Mouse (Mus musculus) left cerebral cortex, postnatal 14 days (tissue): ENCODE measurements around the gene Efna4. TPM values are rescaled to one million over a fixed set of nuclear protein-coding genes. Genes with fewer than 3 reads are reported as not detected.

Source experiments
- DNase-seq, 2 experiments: peaks; one replicate each; pipeline ENCODE4 v3.0.0; 2021 to 2022; ENCODE audit warnings: low spot score in 2 of 2, mixed read lengths in 1 of 2
- intact Hi-C: fragments of 180-260 bp; cut with DNase I; formaldehyde crosslinking; loops from one replicate; pipeline ENCODE4 v1.15.1; 2025
- total RNA-seq, 2 experiments: library from RNA; stranded (reverse); gene quantifications; 2 replicates each; pipeline ENCODE4 v1.2.3; 2021

Gene Efna4
- total RNA-seq, 2 experiments from 2014 or later = 0.29 to 0.61 TPM

DNA sequence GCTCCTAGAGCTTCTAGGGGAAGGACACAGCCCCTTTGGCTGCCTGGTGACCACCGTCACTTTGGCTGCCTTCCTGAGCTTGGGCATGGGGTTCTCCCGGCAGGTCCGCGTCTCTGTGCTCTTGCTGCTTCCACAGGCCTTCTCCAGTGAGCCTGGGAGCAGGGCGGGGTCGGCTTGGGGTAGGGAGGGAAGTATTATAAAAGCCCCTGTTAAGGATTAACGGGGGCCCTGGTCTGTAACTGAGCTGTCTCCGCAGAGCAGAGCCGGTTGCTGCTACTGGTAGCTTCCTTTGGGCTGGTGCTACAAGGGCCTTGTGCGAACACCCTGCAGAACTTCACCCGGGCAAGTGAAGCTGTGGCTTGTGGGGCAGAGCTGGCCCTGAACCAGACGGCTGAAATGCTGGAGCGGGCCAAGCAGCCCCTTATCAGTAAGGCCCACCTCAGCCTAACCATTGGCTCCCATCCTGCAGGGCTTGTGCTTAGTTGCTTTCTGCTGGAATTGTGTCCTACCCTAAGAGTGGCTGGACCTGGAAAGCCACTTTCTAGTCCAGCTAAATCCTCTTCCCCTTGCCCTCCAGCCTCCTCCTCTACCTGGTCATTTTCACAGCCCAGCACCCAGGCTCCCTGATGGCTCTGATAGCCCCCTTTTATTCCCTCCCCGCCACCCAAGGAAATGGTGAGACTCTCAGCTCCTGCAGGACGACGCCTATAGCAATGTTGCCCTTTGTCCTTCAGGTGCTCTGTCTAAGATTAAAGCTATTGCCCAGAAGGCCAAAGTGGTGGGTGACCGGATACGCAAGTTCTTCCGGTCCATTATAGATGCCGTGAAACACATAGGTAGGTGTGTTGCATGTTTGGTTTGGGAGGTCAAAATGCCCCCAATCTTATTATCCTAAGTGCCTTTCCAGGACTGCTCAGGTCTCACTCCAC lies 27.9 kb upstream of the Efna4 start:
- no peak for DNase-seq
- intact Hi-C loops = no loop called here

- intact Hi-C loops = no loop called here
- DNase-seq = no peak
Observed at GRCm38 (mm10) chr3:89365153-89365485, 27.3 kb upstream of the Efna4 start, which contains the start of gene Dcst1. Dcst1 (minus strand) TSS chr3:89365253.

GRCm38 (mm10) chr3:89364631-89365030 lies 26.8 kb upstream of the Efna4 start:
- intact Hi-C loops = no loop called here
- DNase-seq = no peak

DNA sequence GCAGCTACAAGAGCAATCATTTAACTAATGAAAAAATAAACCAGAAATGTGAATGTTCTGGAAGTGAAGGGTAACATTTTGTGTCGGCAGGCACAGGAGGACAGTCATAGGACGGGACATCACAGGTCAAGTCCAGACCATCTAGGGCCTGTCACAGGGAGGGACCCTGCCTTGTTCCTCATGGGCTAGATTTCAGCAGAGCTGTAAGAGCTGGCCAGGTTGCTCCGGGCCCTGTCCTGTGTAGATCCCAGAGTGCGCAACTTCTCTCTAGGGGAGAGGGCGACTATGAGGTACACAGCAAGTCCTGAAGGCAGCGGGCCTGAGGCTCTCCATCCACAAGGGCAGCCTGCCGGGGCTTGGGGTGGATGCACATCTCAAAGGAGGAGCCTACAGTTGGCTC lies 23.8 kb upstream of the Efna4 start, which contains the start of gene Dcst2:
Gene Dcst2 (plus strand): TSS at position 301 of the 400 bp plus-strand sequence.
- intact Hi-C loops = no loop called here
- no peak for DNase-seq

GRCm38 (mm10) chr3:89360237-89360636 lies 22.4 kb upstream of the Efna4 start:
- intact Hi-C loops = no loop called here
- no peak for DNase-seq

DNA sequence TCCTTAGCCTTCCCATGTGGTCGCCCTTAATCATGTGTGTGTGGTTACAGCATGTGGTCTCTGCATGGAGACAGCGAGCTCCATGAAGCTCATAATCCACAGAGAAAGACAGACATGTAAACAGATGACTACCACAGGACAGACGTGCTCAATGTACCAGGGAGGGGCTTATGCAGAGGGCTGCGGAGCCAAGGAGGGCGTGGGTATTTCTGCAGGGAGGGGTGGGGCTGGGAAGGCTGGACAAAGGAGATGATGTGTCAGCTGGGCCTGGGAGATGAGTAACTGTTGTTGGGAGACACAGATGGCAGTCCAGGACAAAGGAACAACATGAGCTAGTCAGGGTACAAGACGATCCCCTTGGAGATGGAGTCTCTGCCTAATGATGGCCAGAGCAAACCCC lies 21.8 kb upstream of the Efna4 start:
- intact Hi-C loops = no loop called here
- no peak for DNase-seq

DNA sequence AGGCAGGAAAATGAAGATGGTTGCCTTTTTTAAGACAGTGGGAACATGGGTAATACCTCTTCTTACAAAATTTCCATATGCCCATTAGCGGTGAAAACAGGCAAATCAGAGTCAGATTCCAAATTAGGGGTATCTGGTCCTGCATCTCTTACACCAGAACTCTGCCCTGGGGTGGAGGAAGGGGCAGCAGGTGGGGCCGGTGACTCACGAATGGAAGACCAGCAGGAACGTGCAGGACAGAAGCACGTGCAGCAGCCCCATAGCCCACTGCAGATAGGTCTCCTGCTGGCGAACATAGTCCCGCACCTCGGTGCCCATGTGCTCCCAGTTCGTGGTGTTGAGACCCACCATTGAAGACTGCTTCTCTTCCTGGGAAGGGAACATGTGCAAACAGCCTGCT lies 18.2 kb upstream of the Efna4 start:
- no peak for DNase-seq
- intact Hi-C loops = no loop called here

- intact Hi-C loops = no loop called here
- DNase-seq = no peak
Observed at GRCm38 (mm10) chr3:89355512-89355902, 17.7 kb upstream of the Efna4 start.

- peak; percentile 86 to 95 for DNase-seq
- intact Hi-C loops = loop anchor here (5.0 kb wide), 1 partner anchor 38 kb away; no protein-coding TSS in a partner anchor
Observed at GRCm38 (mm10) chr3:89354816-89355511, 17.1 kb upstream of the Efna4 start.

- DNase-seq = no peak
- intact Hi-C loops = loop anchor here (5.0 kb wide), 1 partner anchor 34 kb away; no protein-coding TSS in a partner anchor
Observed at GRCm38 (mm10) chr3:89351271-89351670, 13.4 kb upstream of the Efna4 start.

DNA sequence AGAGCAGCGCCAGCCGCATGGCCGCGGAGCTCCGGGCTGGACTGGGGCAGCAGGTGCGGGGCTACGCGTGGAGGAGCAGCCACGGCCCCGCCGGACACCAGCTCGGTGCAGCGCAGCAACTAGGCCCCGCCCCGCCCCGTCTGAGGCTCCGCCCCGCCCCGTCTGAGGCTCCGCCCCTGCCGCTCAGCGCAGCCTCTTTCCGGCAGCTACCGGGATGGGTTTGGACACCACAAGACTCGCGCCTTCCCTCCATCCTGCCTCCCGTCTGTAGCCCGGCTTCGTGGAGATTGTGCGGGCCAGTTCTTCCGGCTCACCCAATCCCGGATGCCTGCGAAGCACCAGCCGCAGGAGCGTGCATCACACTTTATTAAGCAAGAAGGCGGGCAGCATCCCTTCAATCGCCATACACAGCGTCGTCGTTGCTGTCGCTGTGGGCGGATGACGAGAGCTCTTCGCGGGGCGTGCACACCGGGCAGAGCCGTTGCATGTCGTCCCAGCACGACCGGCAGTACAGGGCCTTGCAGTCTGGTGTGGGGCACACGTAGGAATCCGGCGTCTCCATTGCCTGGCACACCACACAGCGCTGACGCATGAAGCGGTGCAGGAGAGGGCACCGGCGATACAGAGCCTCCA lies 12.2 kb upstream of the Efna4 start, which contains the start of gene Adam15:
Gene Adam15 (minus strand): TSS at position 128 of the 633 bp plus-strand sequence.
- peak; percentile 89 to 93 for DNase-seq
- intact Hi-C loops = loop anchor here (5.0 to 10.0 kb wide), 2 partner anchors 33 to 135 kb away; no protein-coding TSS in a partner anchor

DNA sequence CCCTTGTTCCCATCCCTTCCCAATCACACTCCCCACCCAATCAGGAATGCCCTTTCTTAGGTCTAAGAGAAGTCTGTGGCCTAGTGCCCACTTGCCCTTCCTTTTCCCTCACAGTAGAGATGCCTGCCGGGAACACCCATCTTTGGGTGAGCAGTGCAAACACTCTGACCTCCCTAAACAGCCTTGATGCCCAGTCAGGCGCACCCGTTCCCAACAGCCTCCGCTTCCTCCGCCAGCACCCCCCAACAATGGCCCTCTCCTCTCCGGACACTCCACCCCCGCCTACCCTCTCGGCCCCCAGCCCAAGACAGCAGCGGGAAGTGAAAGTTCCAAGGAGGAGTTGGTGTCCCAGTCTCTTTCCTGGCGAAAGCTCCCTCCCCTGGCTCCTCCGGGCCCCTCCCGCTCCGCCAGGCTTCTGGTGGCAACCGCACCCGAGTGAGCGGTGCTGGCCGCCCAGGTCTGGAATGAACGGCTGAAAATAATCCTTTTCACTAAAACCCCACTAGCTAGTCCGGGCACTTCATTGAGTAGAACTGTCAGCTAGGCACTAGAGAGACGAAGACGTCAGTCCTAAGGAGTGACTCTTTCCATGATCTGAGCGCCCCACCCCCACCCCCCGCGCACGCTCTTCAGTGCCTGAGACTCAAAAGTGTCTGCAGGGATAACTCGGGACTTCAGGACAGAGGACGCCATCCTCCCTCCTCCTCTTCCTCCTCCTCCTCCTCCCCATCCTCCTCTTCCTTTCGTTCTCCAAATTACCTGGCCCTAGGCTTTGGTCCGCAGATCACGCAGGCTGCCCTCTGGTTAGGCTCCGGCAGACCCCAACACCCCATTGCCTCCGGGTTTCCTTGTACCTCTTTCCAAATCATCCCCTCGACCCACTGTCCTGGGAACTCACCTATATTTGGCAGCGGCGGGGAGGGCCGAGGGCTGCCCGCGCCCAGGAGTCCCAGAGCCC lies 11.4 kb upstream of the Efna4 start:
- intact Hi-C loops = loop anchor here (10.0 kb wide), 1 partner anchor 136 kb away; no protein-coding TSS in a partner anchor
- DNase-seq = peak in 1 of 2 experiments; percentile 22

GRCm38 (mm10) chr3:89347916-89348315 lies 10.1 kb upstream of the Efna4 start:
- DNase-seq = no peak
- intact Hi-C loops = loop anchor here (10.0 kb wide), 1 partner anchor 137 kb away; no protein-coding TSS in a partner anchor

GRCm38 (mm10) chr3:89346815-89347540 lies 9.2 kb upstream of the Efna4 start:
- intact Hi-C loops = loop anchor here (10.0 kb wide), 1 partner anchor 138 kb away; no protein-coding TSS in a partner anchor
- DNase-seq = no peak

GRCm38 (mm10) chr3:89343279-89343678 lies 5.5 kb upstream of the Efna4 start:
- DNase-seq = no peak
- intact Hi-C loops = loop anchor here (10.0 kb wide), 1 partner anchor 142 kb away; no protein-coding TSS in a partner anchor

DNA sequence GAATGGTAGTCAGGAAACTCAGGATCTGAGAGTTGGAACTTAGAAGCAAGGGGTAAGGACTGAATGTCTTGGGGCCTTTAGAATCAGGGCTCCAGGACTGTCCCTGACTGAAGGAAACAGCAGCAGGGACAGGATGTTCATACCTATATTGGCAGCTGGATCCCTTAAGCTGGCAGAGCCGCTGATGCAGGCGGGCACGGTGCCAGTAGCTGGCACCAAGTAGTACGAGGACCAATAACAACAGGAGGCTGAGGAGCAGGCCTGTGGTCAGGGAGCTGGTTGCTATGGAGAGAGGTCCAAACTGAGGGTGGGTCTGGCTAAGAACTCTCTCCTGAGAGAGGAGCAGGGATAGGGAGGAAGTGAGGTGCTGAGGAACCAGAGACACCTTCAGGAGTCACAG lies 4.0 kb upstream of the Efna4 start:
- no peak for DNase-seq
- intact Hi-C loops = loop anchor here (10.0 kb wide), 1 partner anchor 143 kb away; no protein-coding TSS in a partner anchor

DNA sequence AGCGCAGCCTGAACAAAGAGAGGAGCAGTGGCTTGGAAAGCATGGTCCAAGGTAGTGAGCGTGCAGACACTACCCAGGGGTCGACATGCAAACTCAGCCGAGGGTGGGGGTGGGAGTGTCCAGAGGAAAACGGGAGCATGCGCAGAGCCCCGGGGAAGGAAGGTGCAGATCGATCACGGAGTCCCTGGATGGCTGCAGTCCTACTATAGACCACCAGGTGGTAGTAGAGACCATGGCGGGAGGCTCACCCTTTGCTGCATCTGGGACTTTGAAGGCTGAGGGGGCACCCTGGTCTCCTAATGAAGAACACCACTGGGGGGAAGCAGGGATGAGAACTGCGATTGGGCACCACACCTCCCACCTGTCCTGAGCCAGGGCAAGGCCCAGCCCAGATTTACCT lies 2.6 kb upstream of the Efna4 start:
- DNase-seq = peak; percentile 69 to 82
- intact Hi-C loops = loop anchor here (1.0 to 10.0 kb wide), 2 partner anchors 24 to 144 kb away; no protein-coding TSS in a partner anchor

DNA sequence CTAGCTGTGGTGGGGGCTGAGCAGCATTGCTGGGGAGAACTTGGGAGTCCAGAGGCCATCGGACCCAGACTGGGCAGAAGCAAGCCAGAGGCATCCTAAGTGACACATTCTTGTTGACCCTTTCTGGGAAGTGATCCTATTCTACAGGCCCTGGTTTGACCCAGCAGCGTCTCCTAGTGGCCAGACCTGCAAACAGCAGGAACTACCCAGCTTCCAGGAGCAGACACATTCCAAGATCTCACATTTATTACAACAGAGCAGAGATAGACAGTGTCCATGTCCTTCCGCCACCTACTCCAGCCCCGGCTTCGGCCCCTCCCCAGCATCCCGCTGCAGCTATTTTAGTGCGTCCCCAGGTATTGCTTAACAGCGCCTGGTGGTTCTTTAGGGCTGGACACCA lies 1.6 kb upstream of the Efna4 start:
- intact Hi-C loops = no loop called here
- DNase-seq = peak; percentile 72 to 89
